Mouse (Mus musculus): ENCODE measurements around the gene Car7. TPM values are rescaled to one million over a fixed set of nuclear protein-coding genes. Genes with fewer than 3 reads are reported as not detected.
"Not testable (repeated sequence)": the region's sequence is repeated elsewhere in the genome, so short reads cannot be mapped to it uniquely, and the experiment has no call there.

The Car7 gene
- polyA plus RNA-seq, 1 experiment: 8.0 TPM

GRCm38 (mm10) chr8:104565457-104565798 is 30.9 kb downstream of the Car7 start:
- Histone ChIP-seq H3K27ac (ENCODE audit: insufficient read depth, low read depth, low read length) (no peak overlapping the region), H3K36me3 (ENCODE audit: control insufficient read depth, insufficient read depth, low read length) (no peaks in the 10 kb centered on the region), H3K4me1 (ENCODE audit: control insufficient read depth, insufficient read depth, low read length) (no peaks in the 10 kb centered on the region), H3K27me3 (replicated peaks; ENCODE audit: control insufficient read depth, insufficient read depth, low read length) (no peaks in the 10 kb centered on the region), H3K4me3 (ENCODE audit: insufficient read depth, low read depth, low read length) (no peak overlapping the region)
- no peak for DNase-seq
- no peak for TF ChIP-seq POLR2A (IDR thresholded peaks at IDR 0.05; ENCODE audit: low read depth, low read length)
- no peak for TF ChIP-seq CTCF (conservative IDR thresholded peaks at IDR 0.05; ENCODE audit: insufficient read depth, insufficient read length, low read depth, low read length)
- 97% methylated on average over 5 of the region's 5 CpGs for WGBS

GRCm38 (mm10) chr8:104569559-104569958 is 35.1 kb downstream of the Car7 start:
- no peak for TF ChIP-seq POLR2A (IDR thresholded peaks at IDR 0.05; ENCODE audit: low read depth, low read length)
- 0 out of 2 replicates have a peak, but pooled peaks have one; percentile 31 for TF ChIP-seq CTCF (conservative IDR thresholded peaks at IDR 0.05; ENCODE audit: insufficient read depth, insufficient read length, low read depth, low read length)
- H3K36me3 ChIP-seq (ENCODE audit: control insufficient read depth, insufficient read depth, low read length): no peaks in the 10 kb centered on the region
- WGBS: 19% methylated on average over 1 of the region's 1 CpGs
- no peaks in the 10 kb centered on the region for H3K27me3 ChIP-seq (replicated peaks; ENCODE audit: control insufficient read depth, insufficient read depth, low read length)
- peak; percentile 79 for DNase-seq
- H3K27ac ChIP-seq (ENCODE audit: insufficient read depth, low read depth, low read length): no peak overlapping the region
- no peak overlapping the region for H3K4me3 ChIP-seq (ENCODE audit: insufficient read depth, low read depth, low read length)
- no peaks in the 10 kb centered on the region for H3K4me1 ChIP-seq (ENCODE audit: control insufficient read depth, insufficient read depth, low read length)

DNA sequence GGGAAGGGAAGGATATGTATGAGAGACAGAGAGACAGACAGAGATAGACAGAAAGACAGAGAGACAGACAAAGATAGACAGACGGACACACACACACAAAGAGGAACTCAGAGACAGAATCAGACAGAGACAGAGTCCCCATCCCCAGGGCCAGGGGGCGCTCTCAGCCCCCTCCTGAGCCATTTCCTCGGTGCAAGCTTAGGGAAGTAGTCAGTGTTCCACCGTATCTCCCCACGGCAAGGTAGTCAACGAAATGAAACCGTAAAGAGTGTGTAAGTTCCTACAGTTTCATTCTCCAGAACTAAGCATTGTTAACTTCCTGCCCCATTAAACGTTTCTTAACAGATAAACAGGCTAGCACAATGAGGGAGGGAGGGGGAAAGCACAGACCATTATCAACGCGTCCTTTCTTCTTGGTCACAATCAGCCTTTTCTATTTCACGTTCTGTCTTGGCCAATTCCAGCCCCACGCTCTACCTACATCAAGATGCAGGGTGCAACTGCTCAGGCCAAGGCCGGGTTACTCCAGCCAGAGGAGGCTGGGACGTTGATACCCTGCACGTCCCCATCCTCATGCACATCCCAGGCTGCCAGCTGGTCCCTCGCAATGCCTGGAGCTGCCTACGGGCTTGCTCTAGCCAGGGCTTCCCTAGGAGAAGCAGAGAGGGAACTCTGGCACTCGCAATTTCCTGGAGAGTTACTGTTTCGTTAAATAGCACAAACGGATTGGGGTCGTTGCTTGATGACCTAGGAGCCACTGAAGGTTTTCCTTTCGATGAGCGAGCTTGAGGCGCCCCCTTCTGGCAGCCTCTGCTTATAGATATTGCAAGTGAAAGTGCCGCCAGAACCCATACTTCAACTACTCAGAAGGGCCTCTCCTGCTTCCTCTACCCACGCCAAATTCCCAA is 36.2 kb downstream of the Car7 start:
- WGBS: 4% methylated on average over 26 of the region's 26 CpGs
- Histone ChIP-seq H3K36me3 (ENCODE audit: control insufficient read depth, insufficient read depth, low read length) (no peaks in the 10 kb centered on the region), H3K27me3 (replicated peaks; ENCODE audit: control insufficient read depth, insufficient read depth, low read length) (no peaks in the 10 kb centered on the region), H3K27ac (ENCODE audit: insufficient read depth, low read depth, low read length) (no peak overlapping the region), H3K4me1 (ENCODE audit: control insufficient read depth, insufficient read depth, low read length) (no peaks in the 10 kb centered on the region), H3K4me3 (ENCODE audit: insufficient read depth, low read depth, low read length) (peak overlapping the region; percentile 52)
- peak; percentile 89 for DNase-seq
- TF ChIP-seq POLR2A (IDR thresholded peaks at IDR 0.05; ENCODE audit: low read depth, low read length): no peak
- TF ChIP-seq CTCF (conservative IDR thresholded peaks at IDR 0.05; ENCODE audit: insufficient read depth, insufficient read length, low read depth, low read length): peak; percentile 76

DNA sequence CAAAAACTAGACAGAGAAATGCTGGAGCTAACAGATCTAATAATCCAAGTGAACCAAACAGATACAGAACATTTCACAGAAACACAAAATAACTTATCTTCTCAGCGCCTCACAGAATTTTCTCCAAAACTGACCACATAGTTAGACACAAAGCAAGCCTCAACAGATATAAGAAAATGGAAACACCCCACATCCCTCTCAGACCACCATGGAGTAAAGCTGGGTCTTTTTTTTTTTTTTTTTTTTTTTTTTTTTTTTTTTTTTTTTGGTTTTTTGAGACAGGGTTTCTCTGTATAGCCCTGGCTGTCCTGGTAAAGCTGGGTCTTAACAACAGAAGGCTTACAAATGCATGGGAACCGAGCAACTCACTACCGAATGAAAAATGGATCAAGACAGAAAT is 42.3 kb downstream of the Car7 start:
- DNase-seq: no peak
- Histone ChIP-seq H3K36me3 (ENCODE audit: control insufficient read depth, insufficient read depth, low read length) (no peaks in the 10 kb centered on the region), H3K4me3 (ENCODE audit: insufficient read depth, low read depth, low read length) (no peak overlapping the region), H3K27me3 (replicated peaks; ENCODE audit: control insufficient read depth, insufficient read depth, low read length) (no peaks in the 10 kb centered on the region), H3K4me1 (ENCODE audit: control insufficient read depth, insufficient read depth, low read length) (no peaks in the 10 kb centered on the region), H3K27ac (ENCODE audit: insufficient read depth, low read depth, low read length) (no peak overlapping the region)
- 92% methylated on average over 3 of the region's 3 CpGs for WGBS
- TF ChIP-seq POLR2A (IDR thresholded peaks at IDR 0.05; ENCODE audit: low read depth, low read length): no peak
- TF ChIP-seq CTCF (conservative IDR thresholded peaks at IDR 0.05; ENCODE audit: insufficient read depth, insufficient read length, low read depth, low read length): no peak

GRCm38 (mm10) chr8:104577606-104578005 is 43.1 kb downstream of the Car7 start:
- not testable (repeated sequence) for H3K27me3 ChIP-seq (replicated peaks; ENCODE audit: control insufficient read depth, insufficient read depth, low read length); DNase-seq; H3K27ac ChIP-seq (ENCODE audit: insufficient read depth, low read depth, low read length); H3K4me3 ChIP-seq (ENCODE audit: insufficient read depth, low read depth, low read length); H3K4me1 ChIP-seq (ENCODE audit: control insufficient read depth, insufficient read depth, low read length); H3K36me3 ChIP-seq (ENCODE audit: control insufficient read depth, insufficient read depth, low read length)
- WGBS: 84% methylated on average over 17 of the region's 17 CpGs

DNA sequence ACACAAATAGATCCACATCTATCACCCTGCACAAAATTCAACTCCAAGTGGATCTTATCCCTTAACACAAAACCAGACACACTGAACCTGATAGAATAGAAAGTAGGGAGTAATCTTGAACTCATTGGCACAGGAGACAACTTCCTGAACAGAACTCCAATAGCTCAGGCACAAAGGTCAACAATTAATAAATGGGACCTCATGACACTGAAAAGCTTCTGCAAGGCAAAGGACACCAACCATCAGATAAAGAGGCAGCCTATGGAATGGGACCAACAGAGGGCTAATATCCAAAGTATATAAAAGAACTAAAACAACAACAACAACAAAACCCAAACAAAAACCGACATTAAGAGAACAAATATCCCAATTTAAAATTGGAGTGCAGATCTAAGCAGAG is 50.0 kb downstream of the Car7 start:
- 56% methylated on average over 1 of the region's 1 CpGs for WGBS
- Histone ChIP-seq H3K27me3 (replicated peaks; ENCODE audit: control insufficient read depth, insufficient read depth, low read length) (no peaks in the 10 kb centered on the region), H3K4me1 (ENCODE audit: control insufficient read depth, insufficient read depth, low read length) (no peaks in the 10 kb centered on the region), H3K36me3 (ENCODE audit: control insufficient read depth, insufficient read depth, low read length) (no peaks in the 10 kb centered on the region), H3K27ac (ENCODE audit: insufficient read depth, low read depth, low read length) (no peak overlapping the region), H3K4me3 (ENCODE audit: insufficient read depth, low read depth, low read length) (no peak overlapping the region)
- no peak for TF ChIP-seq CTCF (conservative IDR thresholded peaks at IDR 0.05; ENCODE audit: insufficient read depth, insufficient read length, low read depth, low read length)
- TF ChIP-seq POLR2A (IDR thresholded peaks at IDR 0.05; ENCODE audit: low read depth, low read length): no peak
- no peak for DNase-seq

DNA sequence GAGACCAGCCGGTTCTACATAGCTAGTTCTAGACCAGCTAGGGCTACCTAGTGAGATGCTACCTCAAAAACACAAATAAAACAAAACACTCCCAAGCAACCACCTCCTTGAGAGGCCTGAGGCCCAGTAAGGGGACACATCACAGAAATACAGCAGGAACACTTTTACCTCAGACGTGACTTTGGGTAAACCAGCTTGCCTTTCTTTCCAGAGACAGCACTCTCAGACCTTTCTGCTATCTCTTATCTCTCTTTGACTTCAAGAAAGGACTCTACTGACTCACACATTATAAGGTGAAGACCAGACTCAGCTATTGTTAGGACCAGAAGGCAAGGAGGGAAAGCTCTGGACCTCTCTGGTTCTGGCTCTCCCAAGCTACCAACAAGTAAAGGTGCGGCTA is 55.8 kb downstream of the Car7 start:
- WGBS: over 99% methylated on average over 3 of the region's 3 CpGs
- Histone ChIP-seq H3K36me3 (ENCODE audit: control insufficient read depth, insufficient read depth, low read length) (peaks cover 8% of the 10 kb centered on the region; the same call in 1 of the 2 replicates), H3K27ac (ENCODE audit: insufficient read depth, low read depth, low read length) (no peak overlapping the region), H3K27me3 (replicated peaks; ENCODE audit: control insufficient read depth, insufficient read depth, low read length) (no peaks in the 10 kb centered on the region), H3K4me3 (ENCODE audit: insufficient read depth, low read depth, low read length) (no peak overlapping the region), H3K4me1 (ENCODE audit: control insufficient read depth, insufficient read depth, low read length) (peaks cover 12% of the 10 kb centered on the region; the same call in 1 of the 2 replicates)
- no peak for DNase-seq
- no peak for TF ChIP-seq POLR2A (IDR thresholded peaks at IDR 0.05; ENCODE audit: low read depth, low read length)
- TF ChIP-seq CTCF (conservative IDR thresholded peaks at IDR 0.05; ENCODE audit: insufficient read depth, insufficient read length, low read depth, low read length): no peak

All from kidney, adult 2 months (tissue).